Mouse (Mus musculus) embryo, embryonic 11.5 days (tissue): ENCODE results near the gene Pstpip1.

Experiments used
- DNase-seq: peaks from one replicate; pipeline ENCODE4 v3.0.0-alpha.2; 2012; ENCODE audit warnings: low read depth, low spot score

The Pstpip1 gene

DNA sequence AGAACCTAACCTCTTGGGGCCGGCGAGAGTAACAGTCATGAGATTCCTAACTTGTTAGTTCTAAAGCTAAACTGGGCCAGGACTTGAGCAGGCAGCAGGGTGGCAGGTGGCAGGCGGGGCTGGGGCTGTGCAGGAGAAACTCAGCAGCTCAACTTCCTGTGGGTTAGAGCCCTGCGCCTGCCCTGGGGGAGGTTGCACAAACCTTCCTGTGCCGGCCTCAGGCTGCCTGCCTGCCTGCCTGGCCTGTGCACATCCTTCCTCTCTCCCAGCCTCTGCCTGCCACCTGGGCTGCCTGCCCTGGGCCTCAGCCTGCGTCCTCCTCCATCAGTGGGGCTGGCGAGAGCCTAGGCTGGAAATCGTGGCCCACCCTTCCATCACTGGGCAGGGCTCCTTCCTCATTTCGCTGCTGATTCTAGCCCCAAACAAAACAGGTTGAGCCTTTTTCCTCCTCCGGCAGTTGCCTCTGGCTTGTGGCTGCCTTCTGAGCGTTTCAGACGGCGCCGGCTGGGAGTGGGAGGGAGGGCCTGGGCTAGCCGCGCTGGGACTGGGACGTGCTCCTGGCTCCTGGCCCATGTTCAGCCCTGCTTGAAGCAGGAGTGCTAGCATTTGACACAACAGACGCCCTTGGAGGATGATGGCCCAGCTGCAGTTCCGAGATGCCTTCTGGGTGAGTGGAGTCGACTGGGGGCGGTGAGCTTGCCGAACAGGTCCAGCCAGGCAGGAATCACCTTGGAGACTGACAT is at the start of gene Pstpip1:
TSS of gene Pstpip1 (plus strand) at position 185 of the 743 bp plus-strand sequence.
- DNase-seq: no peak

DNA sequence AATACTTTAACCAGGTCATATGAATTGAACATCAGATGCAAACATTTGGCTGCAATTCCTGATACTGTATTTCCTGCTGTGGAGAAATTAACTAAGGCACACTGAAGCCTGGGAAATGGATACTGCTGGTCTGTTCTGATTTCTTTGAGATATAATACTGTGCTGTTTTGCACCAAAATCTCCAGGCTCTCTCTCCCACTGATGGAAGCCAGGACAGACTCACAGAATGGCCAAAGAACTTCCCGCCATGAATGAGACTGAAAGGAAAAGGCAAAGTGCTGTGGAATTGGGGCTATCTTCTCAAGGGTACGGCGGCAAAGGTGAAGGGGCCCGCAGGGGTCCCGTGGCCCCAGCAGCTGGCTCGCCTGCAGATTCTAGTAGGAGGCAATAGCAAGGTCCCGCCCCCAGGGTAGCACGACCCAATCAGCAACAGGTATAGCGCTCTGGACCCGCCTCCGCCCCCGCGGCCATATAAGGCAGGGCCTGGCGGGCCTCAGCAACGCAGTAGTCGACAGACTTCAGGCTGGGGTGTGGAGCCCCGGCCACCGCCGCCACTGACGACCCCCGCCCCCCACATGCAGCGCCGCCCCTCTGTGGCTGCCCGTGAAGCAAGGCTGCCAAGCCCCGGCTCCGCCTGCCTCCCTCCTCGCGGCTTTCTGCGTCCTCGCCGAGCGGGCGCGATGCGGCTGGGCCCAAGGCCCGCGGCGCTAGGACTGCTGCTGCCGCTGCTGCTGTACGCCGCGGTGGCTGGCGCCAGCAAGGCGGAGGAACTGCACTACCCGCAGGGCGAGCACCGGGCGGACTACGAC is 48.2 kb upstream of the Pstpip1 start, which contains the start of gene Rcn2:
TSS of gene Rcn2 (plus strand) at position 474 of the 809 bp plus-strand sequence.
- DNase-seq: peak; percentile 92

DNA sequence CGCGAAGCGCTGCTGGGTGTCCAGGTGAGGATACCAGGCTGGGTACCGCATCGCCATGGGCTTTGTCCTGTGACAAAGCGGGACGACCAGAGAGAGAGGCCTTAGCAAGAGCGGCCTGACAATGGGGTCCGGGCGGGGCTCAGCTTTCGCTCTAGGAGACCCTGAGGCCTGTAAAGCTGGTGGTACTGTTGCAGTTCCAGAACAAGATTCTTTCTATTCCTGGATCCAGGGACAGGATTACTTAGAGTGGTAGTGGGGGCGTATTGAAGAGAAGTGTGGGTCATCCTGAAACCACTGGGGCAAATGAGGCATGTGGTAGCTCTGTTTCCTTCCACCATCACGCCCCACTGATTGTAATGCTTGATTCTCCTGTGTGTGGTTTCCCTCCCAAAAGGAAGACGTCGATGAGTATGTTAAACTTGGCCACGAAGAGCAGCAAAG is 47.6 kb upstream of the Pstpip1 start:
- no peak for DNase-seq

DNA sequence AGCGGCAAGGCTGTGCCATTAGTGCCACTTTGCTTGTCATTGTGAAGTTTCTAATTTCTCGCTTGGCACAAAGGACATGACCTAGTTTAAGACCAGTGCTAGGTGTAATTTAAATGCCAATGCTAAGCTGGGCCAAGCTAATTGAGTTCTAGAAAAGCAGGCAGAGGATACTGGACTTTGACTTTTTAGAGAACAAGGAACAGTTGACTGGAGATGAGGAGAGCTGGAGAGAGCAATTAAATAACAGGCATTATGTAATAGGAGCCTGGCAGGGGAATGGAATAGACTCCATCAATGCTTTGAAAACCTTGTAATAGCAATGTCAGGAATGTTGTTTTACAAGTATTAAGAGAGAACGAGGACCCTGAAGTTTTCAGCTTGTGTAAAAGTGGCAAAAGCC is 36.0 kb upstream of the Pstpip1 start:
- DNase-seq: no peak

DNA sequence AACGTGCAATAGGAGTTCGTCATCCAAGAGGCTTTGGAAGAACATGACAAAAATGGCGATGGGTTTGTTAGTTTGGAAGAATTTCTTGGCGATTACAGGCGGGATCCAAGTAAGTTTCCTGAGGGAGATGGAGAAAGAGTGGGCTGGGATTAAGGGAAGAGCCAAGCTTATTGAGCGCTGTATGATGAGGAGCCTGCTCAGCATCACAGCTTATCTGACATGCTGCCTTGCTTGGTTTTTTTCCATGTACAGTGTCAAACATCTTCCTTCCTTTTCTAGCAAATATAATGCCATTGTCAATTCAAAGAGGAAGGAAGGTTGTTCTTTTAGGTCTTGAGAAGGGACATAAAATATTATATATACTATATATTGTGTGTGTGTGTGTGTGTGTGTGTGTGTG is 33.6 kb upstream of the Pstpip1 start:
- no peak for DNase-seq

DNA sequence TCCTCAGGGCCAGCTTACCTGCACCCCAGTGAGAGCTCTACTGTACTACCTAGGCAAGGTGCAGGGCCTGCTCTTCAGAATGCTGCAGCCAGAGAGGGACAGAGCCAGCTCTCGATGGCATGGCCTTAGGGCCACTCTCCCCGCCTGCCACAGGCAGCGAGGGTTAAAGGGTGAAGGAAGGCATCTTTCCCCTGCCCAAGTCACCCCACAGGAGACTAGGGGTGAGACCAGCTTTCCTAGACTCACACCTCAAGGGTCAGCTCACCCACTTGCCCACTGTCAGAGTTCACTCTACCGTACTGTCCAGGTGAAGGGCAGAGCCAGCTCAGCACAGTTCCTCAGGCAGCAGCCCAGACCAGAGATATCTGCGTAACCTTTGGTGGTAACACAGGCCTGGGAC is 27.4 kb upstream of the Pstpip1 start:
- no peak for DNase-seq

DNA sequence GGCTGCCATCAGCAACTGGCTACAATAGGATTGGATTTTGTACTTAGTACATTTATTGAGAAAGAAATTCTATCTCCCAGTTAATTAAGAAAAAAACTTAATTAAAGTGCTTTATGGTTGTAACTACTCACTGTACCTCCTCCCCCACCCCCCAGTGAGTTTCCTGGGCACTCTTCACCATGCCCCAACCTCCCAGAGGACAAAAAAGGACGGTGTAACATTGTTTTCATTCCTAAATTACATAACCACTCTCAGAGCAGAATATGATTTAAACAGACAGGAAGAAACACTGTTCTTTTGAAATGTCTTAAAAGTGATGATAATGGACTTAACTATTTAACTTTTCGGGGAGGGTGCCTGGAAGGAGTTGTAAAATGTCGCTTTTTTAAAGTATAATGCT is 24.8 kb upstream of the Pstpip1 start:
- no peak for DNase-seq

DNA sequence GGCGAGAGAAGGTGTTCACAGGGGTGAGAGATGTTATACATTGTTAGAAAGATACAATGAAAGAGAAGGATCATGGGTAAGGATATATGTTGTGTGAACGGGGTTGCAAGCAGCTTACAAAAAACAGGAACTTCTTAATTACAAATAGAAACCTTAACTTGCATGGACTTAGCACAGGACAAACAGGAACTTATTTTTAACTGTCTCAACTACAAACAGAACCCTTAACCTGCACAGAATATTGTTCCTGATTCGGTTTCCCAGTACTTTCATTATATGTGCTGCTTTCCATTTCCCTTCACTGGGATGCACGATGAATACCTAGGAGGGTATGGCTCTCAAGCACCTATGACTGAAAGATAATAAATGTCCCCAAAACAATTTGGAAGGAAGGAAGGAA is 21.8 kb upstream of the Pstpip1 start:
- no peak for DNase-seq

DNA sequence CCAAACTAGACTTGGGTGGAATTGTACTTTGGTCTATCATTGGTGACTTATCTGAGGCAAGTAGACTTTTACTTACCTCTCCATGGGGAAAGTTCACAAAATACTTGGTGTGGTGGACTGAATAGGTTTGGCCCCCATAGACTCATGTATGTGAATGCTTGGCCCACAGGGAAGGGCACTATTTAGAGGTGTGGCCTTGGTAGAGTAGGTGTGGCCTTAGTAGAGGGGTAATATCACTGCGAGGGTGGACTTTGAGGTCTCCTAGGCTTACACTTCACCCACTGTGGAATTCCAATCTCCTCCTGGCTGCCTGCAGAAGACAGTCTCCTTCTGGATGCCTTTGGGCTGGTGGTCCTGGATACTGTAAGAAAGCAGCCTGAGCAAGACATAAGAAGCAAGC is 21.1 kb upstream of the Pstpip1 start:
- DNase-seq: no peak

DNA sequence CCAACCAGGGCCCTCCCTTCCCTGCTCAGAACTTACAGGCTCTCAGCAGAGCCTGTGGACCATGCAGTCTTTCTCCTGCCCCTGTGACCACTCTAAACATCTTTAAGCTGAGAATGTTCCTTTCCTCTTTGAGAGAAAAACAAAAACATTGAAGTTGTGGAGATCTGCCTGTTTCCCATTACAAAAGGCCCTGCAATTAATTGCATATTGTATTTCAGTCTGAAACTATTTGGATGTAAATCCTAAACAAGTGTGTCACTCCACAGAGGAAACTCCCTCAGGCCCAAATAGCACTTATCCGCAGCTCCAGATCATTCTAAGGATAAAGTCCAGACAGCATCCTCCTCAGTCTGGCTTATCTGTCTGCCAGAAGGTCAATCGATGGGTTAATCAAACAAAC is 16.9 kb upstream of the Pstpip1 start:
- no peak for DNase-seq

DNA sequence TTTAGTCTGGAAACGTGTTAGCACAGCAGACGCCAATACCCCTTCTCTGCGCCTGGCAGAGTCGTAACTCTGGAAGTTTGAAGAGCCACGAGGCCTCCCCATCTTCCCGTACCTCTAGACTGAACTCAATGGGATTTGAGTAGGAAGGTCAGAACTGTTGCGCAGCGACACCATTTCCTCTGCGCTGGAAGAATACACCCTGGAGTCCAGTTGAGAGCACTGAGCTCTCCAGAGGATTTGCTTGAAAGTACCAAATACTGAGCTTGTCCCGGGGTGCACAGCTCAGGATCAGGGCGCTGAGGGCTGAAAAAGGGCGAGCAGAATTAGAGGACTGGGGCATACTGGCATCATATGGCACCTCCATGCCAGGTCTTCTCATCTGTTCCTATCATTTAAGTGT is 14.9 kb upstream of the Pstpip1 start:
- no peak for DNase-seq

DNA sequence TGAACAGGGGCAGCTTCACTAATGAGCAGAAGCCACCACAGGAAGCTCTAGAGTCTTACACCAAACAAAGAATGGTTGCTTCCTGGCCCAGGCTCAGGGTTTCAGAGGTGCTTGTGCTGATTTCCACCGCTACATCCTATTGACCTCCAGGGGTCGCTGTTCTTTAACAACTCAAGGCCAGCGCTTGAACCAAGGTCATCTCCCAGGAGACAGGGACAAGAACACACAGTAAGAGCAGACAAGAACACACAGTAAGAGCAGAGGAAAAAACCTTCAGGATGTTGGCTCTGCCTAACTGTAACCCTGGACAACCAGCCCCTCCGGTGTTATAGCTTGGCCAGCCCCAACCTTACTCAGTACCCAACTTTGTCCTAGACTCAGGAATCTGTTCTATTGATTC is 14.5 kb upstream of the Pstpip1 start:
- peak; percentile 80 for DNase-seq

DNA sequence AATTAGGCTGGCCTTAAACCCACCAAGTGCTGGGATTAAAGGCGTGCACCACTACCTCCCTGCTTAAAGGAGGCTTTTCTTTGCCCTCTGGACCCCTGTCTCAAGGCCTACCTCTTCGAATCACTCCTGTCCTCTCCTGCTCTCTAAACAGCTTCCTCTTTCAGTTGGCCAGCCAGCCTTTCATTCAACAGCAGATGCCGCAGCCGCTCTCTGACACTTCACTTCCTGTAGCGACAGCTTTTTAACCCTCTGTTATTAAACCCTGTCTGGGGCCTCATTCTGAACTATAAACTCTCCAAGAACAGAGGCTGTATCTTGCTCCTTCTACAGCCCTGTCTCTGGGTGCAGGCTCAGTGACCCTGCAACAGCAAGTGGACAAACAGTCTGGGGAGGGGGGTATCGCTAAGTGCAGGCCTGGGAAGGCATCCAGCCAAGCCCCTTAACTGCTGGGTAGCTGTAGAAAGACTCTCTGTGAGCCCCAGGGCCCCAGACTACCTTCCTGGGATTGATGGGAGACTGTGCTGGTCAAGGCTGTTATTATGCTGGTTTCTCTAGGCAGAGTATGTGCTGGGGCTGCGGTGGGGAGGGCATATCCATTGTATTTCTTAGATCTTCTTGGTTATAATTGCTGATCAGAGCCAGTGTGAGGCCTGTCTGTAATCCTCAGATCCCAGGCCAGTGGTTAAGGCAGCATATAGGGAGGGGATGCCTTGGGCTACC is 13.7 kb upstream of the Pstpip1 start:
- no peak for DNase-seq

DNA sequence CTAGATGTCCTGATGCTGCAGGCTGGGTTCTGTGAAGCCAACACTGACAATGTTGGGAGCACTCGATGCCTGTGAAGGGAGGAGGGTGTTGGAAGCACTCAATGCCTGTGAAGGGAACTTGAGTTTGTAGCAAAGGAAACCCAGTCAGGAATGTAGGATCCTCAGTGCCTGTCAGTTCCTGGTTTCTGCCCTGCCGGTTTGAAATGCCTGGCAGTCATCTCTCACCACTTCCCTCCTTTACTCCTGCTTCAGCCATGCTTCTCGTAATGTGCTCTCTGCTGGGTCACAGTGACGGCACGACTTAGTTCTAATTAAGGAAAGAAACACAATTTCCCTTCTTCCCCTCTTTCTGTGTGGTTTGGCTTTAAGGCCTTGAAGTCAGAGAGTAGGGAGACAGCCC is 10.2 kb upstream of the Pstpip1 start:
- no peak for DNase-seq

DNA sequence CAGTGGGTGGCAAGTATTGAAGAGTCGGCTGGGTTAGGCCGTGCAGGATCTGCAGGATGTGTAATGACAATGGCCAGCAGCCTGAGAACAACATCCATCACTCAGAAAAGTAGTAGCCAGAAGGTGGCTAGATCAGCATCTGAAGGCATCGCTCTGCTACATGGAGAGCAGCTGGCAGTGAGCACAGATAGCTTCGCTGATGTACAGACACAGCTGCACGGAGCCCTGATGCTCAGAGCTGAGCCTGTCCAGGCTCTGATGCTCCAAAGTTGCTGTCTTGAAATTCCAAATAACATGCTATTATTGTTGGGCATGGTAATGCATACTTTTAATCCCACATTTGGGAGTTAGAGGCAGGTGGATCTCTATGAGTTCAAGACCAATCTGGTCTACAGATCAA is 3.2 kb upstream of the Pstpip1 start:
- DNase-seq: no peak

DNA sequence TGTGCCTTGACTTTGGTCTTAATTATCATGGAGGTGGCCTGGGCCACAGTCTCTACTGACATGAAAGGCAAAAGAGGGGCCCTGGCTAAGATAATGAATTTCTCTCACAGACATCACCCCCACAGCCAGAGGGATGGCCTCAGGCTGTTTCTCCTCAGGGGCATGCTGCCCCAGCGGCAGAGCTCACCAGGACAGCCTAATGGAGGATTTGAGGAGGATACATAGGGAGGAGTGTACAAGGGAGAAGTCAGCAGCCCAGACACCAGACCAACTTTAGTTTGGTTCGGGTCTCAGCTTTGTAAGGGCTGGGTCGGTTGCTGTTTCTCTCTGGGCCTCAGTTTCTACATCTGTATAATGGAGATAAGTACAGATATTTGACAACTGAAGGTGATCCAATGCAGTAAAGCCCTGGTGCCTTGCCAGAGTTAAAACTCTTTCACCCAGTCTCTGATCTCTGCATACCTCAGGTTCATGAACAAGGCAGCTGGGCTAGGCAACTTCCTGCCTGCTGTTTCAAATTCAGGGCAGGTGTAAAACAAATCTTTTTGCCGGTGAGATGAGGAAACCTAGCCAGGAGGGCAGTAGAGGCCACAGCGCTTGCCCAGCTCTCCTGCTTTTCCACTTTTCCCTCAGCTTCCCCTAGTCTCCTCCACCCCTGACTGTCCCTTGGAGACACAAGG is 924 bp downstream of the Pstpip1 start:
- no peak for DNase-seq

DNA sequence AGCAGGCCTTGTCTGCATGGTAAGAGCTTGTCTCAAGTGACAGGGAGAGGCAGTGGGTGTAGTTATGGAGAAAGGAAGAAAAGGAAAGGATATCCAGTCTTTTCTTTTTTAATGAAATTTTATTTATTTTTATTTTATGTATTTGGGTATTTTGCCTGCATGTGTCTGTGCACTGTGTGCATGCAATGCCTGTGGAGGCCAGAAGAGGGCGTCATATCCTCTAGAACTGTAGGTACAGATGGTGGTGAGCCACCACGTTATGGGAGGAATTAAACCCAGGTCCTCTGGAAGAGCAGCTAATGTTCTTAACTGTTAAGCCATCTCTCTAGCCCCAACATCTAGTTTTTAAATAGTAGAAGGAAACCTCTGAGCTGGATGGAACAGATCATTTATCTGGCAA is 2.3 kb downstream of the Pstpip1 start:
- DNase-seq: no peak

DNA sequence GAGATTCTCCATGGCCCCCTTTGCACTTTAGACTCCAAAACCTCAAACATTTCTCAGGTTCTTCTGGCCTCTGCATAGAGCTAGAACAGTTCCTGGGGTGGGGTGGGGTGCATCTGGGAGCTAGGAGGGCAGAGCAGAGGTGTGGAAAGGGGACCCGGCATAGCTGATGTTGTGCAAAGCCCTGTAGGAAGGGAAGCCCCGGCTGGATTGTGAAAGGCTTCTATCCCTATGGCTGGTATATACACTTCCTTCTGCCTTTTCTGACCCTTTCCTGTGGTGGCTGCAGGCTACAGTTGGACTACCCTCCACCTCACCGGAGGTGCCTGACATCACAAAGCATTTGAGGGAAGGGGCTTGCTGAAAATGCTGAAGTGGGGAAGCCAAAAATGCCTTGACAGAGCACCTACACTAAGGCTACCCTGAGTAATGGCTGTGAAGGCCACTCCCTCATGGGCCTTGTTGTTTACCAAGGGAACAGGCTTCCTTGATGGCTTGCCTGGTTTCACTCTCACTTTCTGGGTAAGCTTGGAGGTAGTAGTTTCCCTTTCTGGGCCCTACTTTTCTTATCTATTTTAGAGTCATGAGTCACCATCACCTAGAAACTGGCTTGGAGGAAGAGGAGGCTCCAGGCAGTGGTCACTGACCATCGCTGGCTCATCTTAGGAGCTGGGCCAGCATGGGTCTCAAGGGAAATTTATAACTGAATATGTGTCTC is 8.0 kb downstream of the Pstpip1 start:
- no peak for DNase-seq

DNA sequence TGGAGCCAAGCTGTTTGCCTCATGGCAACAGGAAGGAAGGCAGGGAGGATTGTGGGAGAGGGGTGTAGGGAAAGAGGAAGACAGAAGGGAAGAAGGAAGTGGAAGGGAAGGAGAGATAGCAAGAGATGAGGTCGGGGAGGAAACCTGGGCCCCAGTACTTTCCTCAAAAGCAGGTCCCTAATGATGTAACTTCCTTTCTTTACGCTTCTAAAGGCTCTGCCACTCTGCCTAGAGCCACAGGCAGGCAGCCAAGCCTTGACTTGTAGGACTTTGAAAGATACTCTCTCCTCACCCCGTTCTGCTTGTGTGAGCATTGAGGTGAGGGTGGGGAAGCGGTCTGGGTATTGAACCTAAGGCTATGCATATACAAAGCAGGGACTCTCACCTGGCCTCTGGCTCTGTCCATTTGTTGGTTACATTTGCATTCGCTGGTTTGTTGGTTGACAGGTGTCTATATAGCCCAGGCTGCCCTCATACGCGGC is 10.3 kb downstream of the Pstpip1 start:
- no peak for DNase-seq

DNA sequence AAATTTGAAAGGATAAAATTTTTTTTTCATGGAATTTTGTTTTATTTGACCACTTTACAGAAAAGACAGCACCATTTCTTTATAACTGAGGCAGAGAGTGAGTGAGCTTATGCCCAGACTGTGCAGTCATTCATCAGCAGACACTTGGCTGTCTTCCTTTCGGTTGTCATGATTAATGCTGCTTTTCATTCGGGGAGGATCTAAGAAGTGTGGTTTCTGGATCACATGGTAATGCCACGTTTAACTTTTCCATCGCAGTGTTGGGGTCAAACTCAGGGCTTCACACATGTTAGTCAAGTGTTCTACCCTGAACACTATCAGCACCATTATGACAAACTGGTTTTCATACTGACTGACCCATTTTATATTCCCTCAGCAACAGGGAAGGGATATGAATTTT is 11.3 kb downstream of the Pstpip1 start:
- DNase-seq: no peak

DNA sequence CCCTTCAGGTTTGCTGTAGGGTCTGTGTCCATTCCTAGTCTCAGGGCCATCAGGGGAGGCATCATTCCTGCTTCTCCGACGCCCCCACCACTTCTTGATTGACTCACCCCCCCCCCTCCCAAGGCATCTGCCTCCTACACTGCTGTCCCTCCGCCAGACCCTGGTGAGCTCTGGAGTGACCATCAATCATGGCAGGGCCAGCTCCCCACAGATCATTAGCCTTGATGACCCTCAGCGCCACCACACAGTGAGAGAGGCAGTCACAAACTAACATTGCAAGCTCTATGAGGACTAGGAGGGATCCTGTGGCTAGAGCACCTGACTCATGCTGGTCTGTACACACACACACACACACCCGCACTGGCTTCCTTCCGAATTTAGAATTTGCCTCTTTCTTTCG is 15.2 kb downstream of the Pstpip1 start:
- no peak for DNase-seq
